13 mouse cellular contexts compared by ENCODE assay signal in genomic region chr4:144428868-144429267, GRCm38 (mm10). TPM values are rescaled to one million over a fixed set of nuclear protein-coding genes. Genes with fewer than 3 reads are reported as not detected.
DNase-seq lines count a peak whose midpoint lies in the region; ATAC-seq and TF ChIP-seq lines count a peak whose summit lies in the region.
"Had no signal": no experiment of that assay in that cellular context is flagged by ENCODE, and none has a peak within 500 bp of the region (broad histone marks: within the 10 kb centered on the region; RNA-seq: fewer than 3 reads in every experiment).

No protein-coding gene starts in this region.

- H3K4me3 ChIP-seq in liver, embryonic 14.5 days (ENCODE audit: insufficient read depth in 1 of 2, low read depth in 2 of 2, low read length in 2 of 2) = no peak overlapping the region
- no peak overlapping the region for H3K4me3 ChIP-seq in midbrain, embryonic 14.5 days (replicated peaks; ENCODE audit: low read depth, low read length)
- no peak overlapping the region for H3K4me3 ChIP-seq in midbrain, postnatal 0 days (ENCODE audit: low read depth, low read length)
- H3K4me3 ChIP-seq: embryonic facial prominence, embryonic 12.5 days; heart, embryonic 13.5 days; limb, embryonic 12.5 days; myocyte had no signal

- H3K27ac ChIP-seq in liver, embryonic 14.5 days = no peak overlapping the region
- H3K27ac ChIP-seq in midbrain, embryonic 14.5 days (replicated peaks; ENCODE audit: low read depth, low read length) = no peak overlapping the region
- H3K27ac ChIP-seq in midbrain, postnatal 0 days (ENCODE audit: low read depth, low read length) = no peak overlapping the region
- H3K27ac ChIP-seq: embryonic facial prominence, embryonic 12.5 days; heart, embryonic 13.5 days; limb, embryonic 12.5 days had no signal

- H3K4me1 ChIP-seq in liver, embryonic 14.5 days (replicated peaks; ENCODE audit: control insufficient read depth in 2 of 2, insufficient read depth in 2 of 2, low read length in 1 of 2) = no peaks in the 10 kb centered on the region
- H3K4me1 ChIP-seq in midbrain, embryonic 14.5 days (ENCODE audit: control insufficient read depth, insufficient read depth, low read length) = no peaks in the 10 kb centered on the region
- no peaks in the 10 kb centered on the region for H3K4me1 ChIP-seq in midbrain, postnatal 0 days (ENCODE audit: insufficient read depth, low read length)
- H3K4me1 ChIP-seq: embryonic facial prominence, embryonic 12.5 days; heart, embryonic 13.5 days; limb, embryonic 12.5 days had no signal

- no peak for TF ChIP-seq EP300 in liver, embryonic 14.5 days (IDR thresholded peaks at IDR 0.05; ENCODE audit: low read depth)

- no peak overlapping the region for H3K9ac ChIP-seq in liver, embryonic 14.5 days (replicated peaks)
- H3K9ac ChIP-seq in midbrain, embryonic 14.5 days (replicated peaks; ENCODE audit: low read length) = no peak overlapping the region
- H3K9ac ChIP-seq in midbrain, postnatal 0 days (replicated peaks; ENCODE audit: low read length, poor library complexity, severe bottlenecking) = no peak overlapping the region
- H3K9ac ChIP-seq: embryonic facial prominence, embryonic 12.5 days; heart, embryonic 13.5 days; limb, embryonic 12.5 days had no signal

- no peak for ATAC-seq in liver, embryonic 14.5 days (ENCODE audit: insufficient read depth)
- ATAC-seq in midbrain, embryonic 14.5 days (ENCODE audit: low FRiP score, low TSS enrichment) = no peak
- ATAC-seq in midbrain, postnatal 0 days (ENCODE audit: low FRiP score) = no peak

- H3K4me2 ChIP-seq in liver, embryonic 14.5 days (ENCODE audit: low read depth) = no peak overlapping the region
- H3K4me2 ChIP-seq in midbrain, embryonic 14.5 days (ENCODE audit: low read length) = no peak overlapping the region
- no peak overlapping the region for H3K4me2 ChIP-seq in midbrain, postnatal 0 days (ENCODE audit: low read depth, low read length, poor library complexity, severe bottlenecking)
- H3K4me2 ChIP-seq: embryonic facial prominence, embryonic 12.5 days; heart, embryonic 13.5 days; limb, embryonic 12.5 days had no signal

- no peaks in the 10 kb centered on the region for H3K36me3 ChIP-seq in liver, embryonic 14.5 days (replicated peaks; ENCODE audit: control insufficient read depth, insufficient read depth, low read depth)
- no peaks in the 10 kb centered on the region for H3K36me3 ChIP-seq in midbrain, embryonic 14.5 days (ENCODE audit: control insufficient read depth, insufficient read depth, low read length)
- H3K36me3 ChIP-seq in midbrain, postnatal 0 days (ENCODE audit: insufficient read depth, low read length) = no peaks in the 10 kb centered on the region
- H3K36me3 ChIP-seq: embryonic facial prominence, embryonic 12.5 days; heart, embryonic 13.5 days; limb, embryonic 12.5 days had no signal

- no peaks in the 10 kb centered on the region for H3K27me3 ChIP-seq in liver, embryonic 14.5 days (ENCODE audit: control insufficient read depth, insufficient read depth, low read length)
- H3K27me3 ChIP-seq in midbrain, embryonic 14.5 days (ENCODE audit: control insufficient read depth, insufficient read depth, low read length) = no peaks in the 10 kb centered on the region
- no peaks in the 10 kb centered on the region for H3K27me3 ChIP-seq in midbrain, postnatal 0 days (ENCODE audit: insufficient read depth, low read length)
- H3K27me3 ChIP-seq: embryonic facial prominence, embryonic 12.5 days; heart, embryonic 13.5 days; limb, embryonic 12.5 days had no signal

- WGBS in liver, embryonic 14.5 days (ENCODE audit: insufficient replicate concordance) = 10% methylated on average over 3 of the region's 3 CpGs
- 26% methylated on average over 3 of the region's 3 CpGs for WGBS in midbrain, embryonic 14.5 days
- WGBS in midbrain, postnatal 0 days = 25% methylated on average over 3 of the region's 3 CpGs

- DNase-seq in embryo, embryonic 10 days (ENCODE audit: low spot score) = peak; percentile 14
- DNase-seq in embryo, embryonic 11 days = no peak
- peak; percentile 14 for DNase-seq in ovary, postnatal 36 days (ENCODE audit: low spot score)
- no peak for DNase-seq in ovary, postnatal 10 days (ENCODE audit: low spot score)
- DNase-seq in c-Kit-positive CD71-negative TER-119-negative erythroid progenitor cells, embryonic 14.5 days (ENCODE audit: low read depth) = peak; percentile 26
- peak in 2 of 3 experiments; percentile 4 to 22 for DNase-seq in liver, embryonic 14.5 days (ENCODE audit: low read depth in 3 of 3, low spot score in 3 of 3)
- no peak for DNase-seq in midbrain, embryonic 14.5 days
- no peak for DNase-seq in midbrain, postnatal 0 days (ENCODE audit: low spot score)

- peak; percentile 21; the same call in 1 of the 2 replicates for TF ChIP-seq CTCF in liver, embryonic 14.5 days (IDR thresholded peaks at IDR 0.05; ENCODE audit: low read depth)
- no peak for TF ChIP-seq CTCF in midbrain, postnatal 0 days (IDR thresholded peaks at IDR 0.05)

- H3K9me3 ChIP-seq in liver, embryonic 14.5 days (ENCODE audit: control insufficient read depth, low read length) = no peaks in the 10 kb centered on the region
- H3K9me3 ChIP-seq in midbrain, embryonic 14.5 days (ENCODE audit: control insufficient read depth, low read length) = peaks cover 7% of the 10 kb centered on the region
- H3K9me3 ChIP-seq in midbrain, postnatal 0 days (ENCODE audit: low read length) = peaks cover 30% of the 10 kb centered on the region
- H3K9me3 ChIP-seq: limb, embryonic 12.5 days had no signal

RNA-seq across cellular contexts. Expression of gene 1700012P22Rik, which starts 9.7 kb away (rescaled TPM):
- polyA plus RNA-seq in liver, embryonic 14.5 days (2012; rRNA removed) = not detected in 2 replicates
- polyA plus RNA-seq in liver, embryonic 14.5 days (2014; fragmentation: Nextera tagmentation; extraction: Ambion mirVana) = not detected in 2 replicates
- not detected in 2 replicates for polyA plus RNA-seq in midbrain, embryonic 14.5 days (2014; fragmentation: Nextera tagmentation; extraction: Ambion mirVana)
- total RNA-seq in midbrain, postnatal 0 days (2014; rRNA removed) = not detected in 2 replicates
- not detected in 2 replicates for polyA plus RNA-seq in midbrain, postnatal 0 days (2015; fragmentation: Nextera tagmentation; extraction: Ambion mirVana)
- polyA plus RNA-seq: embryonic facial prominence, embryonic 12.5 days; heart, embryonic 13.5 days; limb, embryonic 12.5 days; myocyte; stomach, embryonic 14.5 days had no signal

RNA-seq across cellular contexts. Expression of gene Pramef12, which starts 20.6 kb away (rescaled TPM):
- not detected in 2 replicates for polyA plus RNA-seq in liver, embryonic 14.5 days (2012; rRNA removed)
- not detected in 2 replicates for polyA plus RNA-seq in liver, embryonic 14.5 days (2014; fragmentation: Nextera tagmentation; extraction: Ambion mirVana)
- polyA plus RNA-seq in midbrain, embryonic 14.5 days (2014; fragmentation: Nextera tagmentation; extraction: Ambion mirVana) = not detected in 2 replicates
- 0.22 TPM in 1 of 2 replicates, not detected in the other for total RNA-seq in midbrain, postnatal 0 days (2014; rRNA removed)
- polyA plus RNA-seq in midbrain, postnatal 0 days (2015; fragmentation: Nextera tagmentation; extraction: Ambion mirVana) = not detected in 2 replicates
- polyA plus RNA-seq: embryonic facial prominence, embryonic 12.5 days; myocyte had no signal

RNA-seq across cellular contexts. Expression of gene Gm9944, which starts 24.2 kb away (rescaled TPM):
- not detected in 2 replicates for polyA plus RNA-seq in liver, embryonic 14.5 days (2012; rRNA removed)
- not detected in 2 replicates for polyA plus RNA-seq in liver, embryonic 14.5 days (2014; fragmentation: Nextera tagmentation; extraction: Ambion mirVana)
- polyA plus RNA-seq in midbrain, embryonic 14.5 days (2014; fragmentation: Nextera tagmentation; extraction: Ambion mirVana) = not detected in 2 replicates
- total RNA-seq in midbrain, postnatal 0 days (2014; rRNA removed) = not detected in 2 replicates
- not detected in 2 replicates for polyA plus RNA-seq in midbrain, postnatal 0 days (2015; fragmentation: Nextera tagmentation; extraction: Ambion mirVana)
- polyA plus RNA-seq: embryonic facial prominence, embryonic 12.5 days; heart, embryonic 13.5 days; limb, embryonic 12.5 days; myocyte; stomach, embryonic 14.5 days had no signal

RNA-seq across cellular contexts. Expression of gene Aadacl3, which starts 34.7 kb away (rescaled TPM):
- not detected in 2 replicates for polyA plus RNA-seq in liver, embryonic 14.5 days (2012; rRNA removed)
- not detected in 2 replicates for polyA plus RNA-seq in liver, embryonic 14.5 days (2014; fragmentation: Nextera tagmentation; extraction: Ambion mirVana)
- not detected in 2 replicates for polyA plus RNA-seq in midbrain, embryonic 14.5 days (2014; fragmentation: Nextera tagmentation; extraction: Ambion mirVana)
- not detected in 2 replicates for total RNA-seq in midbrain, postnatal 0 days (2014; rRNA removed)
- polyA plus RNA-seq in midbrain, postnatal 0 days (2015; fragmentation: Nextera tagmentation; extraction: Ambion mirVana) = not detected in 2 replicates
- polyA plus RNA-seq: embryonic facial prominence, embryonic 12.5 days; heart, embryonic 13.5 days; limb, embryonic 12.5 days; myocyte; stomach, embryonic 14.5 days had no signal

RNA-seq across cellular contexts. Expression of gene Pramef20, which starts 51.1 kb away (rescaled TPM):
- polyA plus RNA-seq in liver, embryonic 14.5 days (2012; rRNA removed) = not detected in 2 replicates
- not detected in 2 replicates for polyA plus RNA-seq in liver, embryonic 14.5 days (2014; fragmentation: Nextera tagmentation; extraction: Ambion mirVana)
- not detected in 2 replicates for polyA plus RNA-seq in midbrain, embryonic 14.5 days (2014; fragmentation: Nextera tagmentation; extraction: Ambion mirVana)
- total RNA-seq in midbrain, postnatal 0 days (2014; rRNA removed) = not detected in 2 replicates
- not detected in 2 replicates for polyA plus RNA-seq in midbrain, postnatal 0 days (2015; fragmentation: Nextera tagmentation; extraction: Ambion mirVana)
- polyA plus RNA-seq: embryonic facial prominence, embryonic 12.5 days; heart, embryonic 13.5 days; limb, embryonic 12.5 days; myocyte; stomach, embryonic 14.5 days had no signal

Comparison
In these comparisons a context has a peak if more than half of its experiments do, and no peak if none do; other contexts are left out.
1. DNase-seq: peak in embryo, embryonic 10 days (single experiment), ovary, postnatal 36 days (single experiment), c-Kit-positive CD71-negative TER-119-negative erythroid progenitor cells, embryonic 14.5 days (single experiment) and liver, embryonic 14.5 days (2 of 3); none in embryo, embryonic 11 days (single experiment), ovary, postnatal 10 days (single experiment), midbrain, embryonic 14.5 days (single experiment) and midbrain, postnatal 0 days (single experiment).